Mouse (Mus musculus): ENCODE data around the gene Hoxc11.

Gene Hoxc11

DNA sequence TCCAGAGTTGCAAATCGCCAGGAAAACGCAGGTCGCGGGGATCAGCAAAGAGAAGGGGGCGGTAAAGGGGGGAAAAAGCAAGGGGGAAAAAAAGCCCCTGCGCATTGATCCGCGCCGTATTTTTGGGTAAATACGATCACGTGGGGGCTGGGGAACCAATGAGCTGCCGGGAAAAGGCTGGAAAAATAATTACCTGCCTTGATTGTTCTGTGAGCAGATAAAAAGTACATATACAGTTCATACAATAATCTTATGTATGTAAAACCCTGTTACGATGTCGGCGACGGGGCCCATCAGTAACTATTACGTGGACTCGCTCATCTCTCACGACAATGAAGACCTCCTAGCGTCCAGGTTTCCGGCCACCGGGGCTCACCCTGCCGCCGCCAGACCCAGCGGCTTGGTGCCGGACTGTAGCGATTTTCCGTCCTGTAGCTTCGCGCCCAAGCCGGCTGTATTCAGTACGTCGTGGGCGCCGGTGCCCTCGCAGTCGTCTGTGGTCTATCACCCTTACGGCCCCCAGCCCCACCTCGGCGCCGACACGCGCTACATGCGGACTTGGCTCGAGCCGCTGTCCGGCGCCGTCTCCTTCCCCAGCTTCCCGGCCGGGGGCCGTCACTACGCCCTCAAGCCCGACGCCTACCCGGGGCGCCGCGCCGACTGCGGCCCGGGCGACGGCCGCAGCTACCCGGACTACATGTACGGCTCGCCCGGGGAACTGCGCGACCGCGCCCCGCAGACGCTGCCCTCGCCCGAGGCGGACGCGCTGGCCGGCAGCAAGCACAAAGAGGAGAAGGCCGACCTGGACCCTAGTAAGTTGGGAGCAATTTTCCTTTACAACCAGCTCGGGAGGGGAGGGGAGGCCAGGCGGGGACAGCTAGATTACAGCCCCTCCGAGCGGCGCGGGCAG lies 27.4 kb downstream of the Hoxc11 start:
- DNase-seq (ENCODE audit: low spot score in 2 of 2) = no peak

DNA sequence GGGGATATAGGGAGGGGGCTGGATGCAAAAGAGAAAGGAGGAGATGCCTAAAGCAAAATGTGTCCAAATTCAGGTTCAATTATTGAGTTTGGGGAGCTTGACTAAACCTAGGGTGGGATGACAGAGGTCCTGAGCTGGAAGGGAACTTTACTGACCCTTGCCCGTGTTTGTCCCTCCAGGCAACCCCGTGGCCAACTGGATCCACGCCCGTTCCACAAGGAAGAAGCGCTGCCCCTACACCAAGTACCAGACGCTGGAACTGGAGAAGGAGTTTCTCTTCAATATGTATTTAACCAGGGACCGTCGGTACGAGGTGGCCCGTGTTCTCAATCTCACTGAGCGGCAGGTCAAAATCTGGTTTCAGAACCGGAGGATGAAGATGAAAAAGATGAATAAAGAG lies 29.5 kb downstream of the Hoxc11 start:
- no peak for DNase-seq (ENCODE audit: low spot score in 2 of 2)

DNA sequence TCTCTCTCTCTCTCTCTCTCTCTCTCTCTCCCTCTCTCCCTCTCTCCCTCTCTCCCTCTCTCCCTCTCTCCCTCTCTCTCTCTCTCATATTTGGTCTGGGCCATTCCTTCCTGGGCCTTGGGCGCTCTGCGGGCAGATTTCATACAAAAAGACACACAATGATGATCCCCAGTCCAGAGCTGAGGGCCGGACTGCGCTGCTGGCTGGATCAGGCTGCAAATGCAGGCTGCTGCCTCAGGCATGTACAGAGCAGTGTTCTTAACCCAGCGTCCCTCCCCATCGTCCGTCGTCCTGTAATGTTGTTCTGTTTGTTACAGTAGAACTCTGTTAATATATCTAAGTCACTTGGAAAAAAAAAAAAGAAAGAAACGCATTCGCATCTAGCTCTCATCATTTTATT lies 30.3 kb downstream of the Hoxc11 start:
- DNase-seq (ENCODE audit: low spot score in 2 of 2) = no peak

DNA sequence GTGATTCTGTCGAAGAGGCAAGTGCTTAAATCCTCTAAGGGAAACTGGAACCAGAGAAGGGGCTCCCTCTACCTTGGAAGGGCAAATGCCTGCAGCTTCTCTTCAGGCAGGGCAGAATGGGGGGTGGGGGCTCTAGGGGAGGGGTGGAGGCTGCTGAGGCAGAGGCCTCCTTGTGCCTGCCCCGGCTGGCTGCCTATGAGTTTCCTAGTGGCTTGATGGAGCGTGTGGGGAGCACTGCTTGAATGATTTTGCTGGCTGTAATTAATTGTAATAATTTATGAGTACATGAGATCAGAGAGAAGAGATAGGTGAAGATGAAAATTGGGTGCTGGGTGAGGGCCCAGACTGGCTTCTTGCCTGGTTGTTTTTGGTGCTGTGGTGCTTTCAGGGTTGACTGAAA lies 30.7 kb downstream of the Hoxc11 start:
- no peak for DNase-seq (ENCODE audit: low spot score in 2 of 2)

DNA sequence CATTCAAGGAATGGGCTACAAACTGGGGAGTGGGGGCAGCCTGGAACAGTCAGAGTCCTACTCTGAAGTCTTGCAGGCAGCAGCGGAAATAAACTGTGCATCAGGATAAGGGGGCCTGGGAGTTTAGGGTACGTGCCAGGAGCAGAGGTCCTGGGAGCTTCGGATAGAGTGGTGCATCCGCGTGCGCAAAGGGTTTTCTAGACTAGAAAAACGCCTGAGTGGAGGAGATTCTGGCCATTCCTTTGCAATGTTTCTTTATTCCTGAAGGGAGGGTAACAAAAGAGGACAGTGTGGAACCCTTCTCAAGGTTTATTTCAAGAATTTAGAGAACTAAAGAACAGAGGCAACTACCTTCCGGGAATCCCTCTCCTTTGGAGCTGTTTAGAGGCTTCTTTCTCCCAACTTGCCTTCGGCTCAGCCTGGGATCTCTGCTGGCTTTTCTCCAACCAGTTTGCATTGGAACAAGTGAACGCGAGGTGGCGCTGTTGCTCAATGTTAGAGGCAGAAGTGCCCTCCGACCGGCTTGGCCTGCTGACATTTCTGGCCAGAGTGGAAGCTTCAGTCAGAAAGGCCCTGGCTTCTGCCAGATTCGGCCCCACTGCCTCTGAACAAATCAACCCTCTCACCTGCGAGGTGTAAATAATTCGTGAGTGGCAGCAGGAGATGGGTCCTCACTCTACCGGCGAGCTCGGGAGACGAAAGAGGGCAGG lies 33.1 kb downstream of the Hoxc11 start:
- DNase-seq (ENCODE audit: low spot score in 2 of 2) = peak; percentile 70 to 90

DNA sequence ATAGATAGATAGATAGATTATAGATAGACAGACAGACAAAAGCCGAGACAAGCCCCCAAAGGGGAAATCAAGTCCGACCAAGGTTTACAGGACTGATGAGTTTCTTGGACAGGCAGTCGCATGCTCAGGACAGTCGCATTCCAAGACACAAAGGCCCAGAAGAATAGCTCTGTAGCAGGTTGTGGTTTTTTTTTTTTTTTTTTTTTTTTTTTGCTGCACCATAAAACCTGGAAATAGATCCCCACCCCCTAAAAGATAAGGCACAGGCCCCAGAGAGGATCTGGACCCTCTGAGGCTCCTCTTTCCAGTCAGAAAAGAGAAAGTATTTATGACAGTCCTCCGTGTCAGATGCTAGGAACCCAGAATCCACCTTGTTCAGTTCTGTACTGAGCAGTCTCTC lies 33.9 kb downstream of the Hoxc11 start:
- no peak for DNase-seq (ENCODE audit: low spot score in 2 of 2)

DNA sequence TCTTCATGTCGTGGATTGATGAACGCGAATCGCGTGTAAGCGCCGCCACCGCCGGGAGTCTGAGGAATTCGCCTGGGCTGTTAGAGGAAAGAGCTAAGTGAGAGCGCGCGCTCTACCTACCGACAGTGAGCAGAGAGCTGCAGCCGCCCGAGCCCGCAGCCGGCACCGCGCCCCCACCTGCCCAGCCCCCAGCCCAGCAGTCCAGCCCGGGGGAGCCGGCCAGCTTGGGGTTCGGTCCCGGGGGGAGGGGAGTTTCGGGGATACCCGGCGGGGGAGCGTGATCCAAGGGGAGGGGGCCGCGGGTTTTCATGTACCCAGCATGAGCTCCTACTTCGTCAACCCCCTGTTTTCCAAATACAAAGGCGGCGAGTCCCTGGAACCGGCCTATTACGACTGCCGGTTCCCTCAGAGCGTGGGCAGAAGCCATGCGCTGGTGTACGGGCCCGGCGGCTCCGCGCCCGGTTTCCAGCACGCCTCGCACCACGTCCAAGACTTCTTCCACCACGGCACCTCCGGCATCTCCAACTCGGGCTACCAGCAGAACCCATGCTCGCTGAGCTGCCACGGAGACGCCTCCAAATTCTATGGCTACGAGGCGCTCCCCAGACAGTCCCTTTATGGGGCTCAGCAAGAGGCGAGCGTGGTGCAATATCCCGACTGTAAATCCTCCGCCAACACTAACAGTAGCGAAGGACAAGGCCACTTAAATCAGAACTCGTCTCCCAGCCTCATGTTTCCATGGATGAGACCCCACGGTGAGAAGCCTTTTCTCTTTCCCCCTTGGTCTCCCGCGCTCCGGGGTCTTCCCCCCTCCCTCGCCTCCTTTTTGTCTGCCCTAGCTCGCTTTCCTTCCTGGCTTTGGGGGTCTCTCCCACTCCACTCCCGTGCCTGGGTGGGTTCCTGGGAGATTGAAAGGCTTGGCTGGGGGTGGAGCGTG lies 36.5 kb downstream of the Hoxc11 start, which contains the start of gene Hoxc8:
Gene Hoxc8 (plus strand): TSS at position 147 of the 937 bp plus-strand sequence.
- DNase-seq (ENCODE audit: low spot score in 2 of 2) = no peak

DNA sequence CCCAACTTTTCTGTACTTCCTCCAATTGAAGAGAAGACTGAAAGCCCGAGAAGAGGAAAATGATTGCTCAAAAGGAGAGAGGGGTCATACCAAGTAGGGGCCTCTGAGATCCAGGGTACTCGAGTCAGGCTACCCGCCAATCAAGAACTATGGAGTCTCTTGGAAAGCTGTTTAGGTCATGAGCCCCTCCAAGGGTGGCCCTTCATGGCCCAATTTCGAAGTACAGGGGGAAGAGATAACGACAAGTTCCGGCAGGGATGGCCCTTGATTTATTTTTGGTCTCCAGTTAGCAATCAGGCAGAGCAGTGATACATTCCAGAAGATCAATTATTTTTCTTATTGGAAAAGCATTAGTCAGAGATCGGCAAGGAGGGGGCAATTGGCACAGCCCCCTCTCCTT lies 37.6 kb downstream of the Hoxc11 start:
- no peak for DNase-seq (ENCODE audit: low spot score in 2 of 2)

DNA sequence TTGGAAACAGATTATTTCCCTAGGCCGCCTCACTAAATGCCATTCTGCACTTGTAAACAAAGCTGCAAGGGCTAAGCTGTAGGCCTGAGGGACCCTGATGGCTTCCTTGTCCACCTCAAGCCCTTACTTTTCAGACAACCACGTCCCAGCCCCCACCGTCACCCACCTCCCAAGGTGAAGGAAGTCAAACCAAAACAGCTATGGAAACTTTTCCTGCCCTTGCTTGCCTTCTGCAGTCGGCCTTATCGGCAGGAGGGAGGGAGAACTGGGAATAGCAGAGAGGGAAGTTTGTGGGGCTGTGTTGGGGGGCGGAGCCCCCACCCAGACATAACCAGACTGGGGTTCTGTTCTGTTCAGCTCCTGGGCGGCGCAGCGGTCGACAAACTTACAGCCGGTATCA lies 38.0 kb downstream of the Hoxc11 start:
- no peak for DNase-seq (ENCODE audit: low spot score in 2 of 2)

DNA sequence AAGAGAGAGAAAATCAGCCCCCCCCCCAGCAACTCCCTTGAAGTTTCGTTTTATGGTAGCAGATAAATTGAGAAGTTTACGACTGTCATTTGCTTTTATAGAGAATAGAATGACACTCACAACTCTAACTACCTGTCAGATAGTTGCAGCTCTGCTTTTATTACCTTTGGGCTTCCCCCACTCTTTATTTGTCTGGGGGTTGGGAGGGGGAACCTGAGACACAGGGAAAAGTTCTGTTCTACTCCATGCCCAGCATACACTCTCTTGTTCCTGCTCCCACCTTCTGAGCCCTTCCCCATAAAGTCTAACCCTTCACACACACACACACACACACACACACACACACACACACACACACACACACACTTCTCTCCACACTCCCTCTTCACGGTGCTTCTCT lies 38.6 kb downstream of the Hoxc11 start:
- no peak for DNase-seq (ENCODE audit: low spot score in 2 of 2)

DNA sequence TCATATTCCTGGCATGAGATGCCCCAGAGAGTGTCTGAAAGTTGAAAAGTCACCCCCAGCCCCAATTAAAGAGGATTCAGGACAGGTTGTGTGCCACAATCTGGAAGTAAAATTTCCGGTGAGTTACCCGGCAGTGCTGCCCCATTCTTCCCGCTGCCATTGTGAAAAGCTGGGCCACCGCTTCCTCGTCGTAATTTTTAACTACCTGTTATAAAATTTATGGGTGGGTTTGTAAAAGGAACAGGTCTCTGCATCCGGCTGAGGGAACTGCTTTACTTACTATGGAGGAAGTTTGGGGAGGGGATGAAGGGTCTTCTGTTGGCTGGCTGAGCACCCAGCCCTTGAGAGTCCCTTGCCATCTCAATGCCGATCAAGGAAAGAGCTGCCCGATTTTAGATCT lies 42.3 kb downstream of the Hoxc11 start:
- no peak for DNase-seq (ENCODE audit: low spot score in 2 of 2)

DNA sequence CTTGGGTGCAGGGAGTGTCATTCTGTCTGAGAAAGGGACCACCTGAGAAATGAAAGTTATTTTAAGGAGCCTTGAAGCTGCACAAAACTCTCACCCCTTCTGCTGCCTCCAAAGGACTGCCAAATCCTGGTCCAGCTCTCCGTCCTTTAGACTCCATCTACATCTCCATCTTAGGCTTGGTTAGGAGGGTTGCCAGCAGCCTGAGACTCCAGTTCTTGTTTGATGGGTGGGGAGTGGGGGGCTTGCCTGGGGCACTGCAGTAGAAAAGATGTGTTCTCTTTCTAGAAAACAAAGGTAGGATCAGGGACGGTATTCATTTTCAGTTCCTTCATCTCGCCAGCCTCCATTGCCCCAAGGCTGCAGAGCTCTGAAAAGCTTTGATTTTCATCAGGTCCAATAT lies 43.2 kb downstream of the Hoxc11 start:
- no peak for DNase-seq (ENCODE audit: low spot score in 2 of 2)

DNA sequence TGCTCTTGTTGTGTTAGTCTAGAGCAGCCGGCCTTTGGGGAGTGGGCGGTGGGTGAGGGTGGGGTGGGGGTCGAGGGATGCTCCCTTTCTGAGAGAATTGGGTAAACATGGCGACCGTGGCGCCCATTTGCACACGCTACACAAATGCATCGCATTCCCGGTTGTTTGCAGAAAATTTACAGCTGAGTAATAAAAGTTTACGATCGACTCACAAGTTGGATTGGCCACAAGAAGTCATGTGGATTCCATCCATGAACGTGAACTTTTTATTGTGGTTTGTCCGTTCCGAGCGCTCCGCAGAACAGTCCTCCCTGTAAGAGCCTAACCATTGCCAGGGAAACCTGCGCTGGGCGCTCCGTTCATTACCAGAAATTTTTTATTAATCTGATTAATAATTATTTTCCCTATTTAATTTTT lies 43.7 kb downstream of the Hoxc11 start, which contains the start of gene Hoxc6:
Gene Hoxc6 (plus strand): TSS at position 319 of the 417 bp plus-strand sequence.
- DNase-seq (ENCODE audit: low spot score in 2 of 2) = no peak

DNA sequence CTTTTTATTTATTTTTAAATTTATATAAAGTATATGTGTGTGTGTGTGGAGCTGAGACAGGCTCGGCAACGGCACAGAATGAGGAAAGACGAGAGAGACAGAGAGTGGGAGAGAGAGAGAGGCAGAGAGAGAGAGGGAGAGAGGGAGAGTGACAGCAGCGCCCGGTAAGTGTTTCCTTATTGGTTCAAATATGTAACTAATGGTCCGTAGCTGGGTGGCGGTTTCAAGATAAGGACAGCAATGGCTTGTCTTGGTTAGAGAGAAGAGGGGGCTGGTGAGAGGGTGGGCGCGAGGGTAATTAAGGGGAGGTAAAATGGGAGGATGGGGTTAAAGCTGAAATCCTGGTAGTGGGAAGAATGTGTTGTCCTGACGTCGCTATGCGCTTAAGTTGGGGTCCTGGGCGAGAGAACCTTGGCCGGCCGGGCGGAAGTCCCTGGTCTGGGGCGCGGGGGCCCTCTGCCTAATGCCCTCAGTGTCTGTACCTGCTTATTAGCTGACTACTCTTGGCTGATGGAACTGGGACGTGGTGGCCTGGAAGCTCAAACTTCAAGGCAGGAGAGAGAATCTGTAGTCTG lies 44.5 kb downstream of the Hoxc11 start:
- DNase-seq (ENCODE audit: low spot score in 2 of 2) = no peak

DNA sequence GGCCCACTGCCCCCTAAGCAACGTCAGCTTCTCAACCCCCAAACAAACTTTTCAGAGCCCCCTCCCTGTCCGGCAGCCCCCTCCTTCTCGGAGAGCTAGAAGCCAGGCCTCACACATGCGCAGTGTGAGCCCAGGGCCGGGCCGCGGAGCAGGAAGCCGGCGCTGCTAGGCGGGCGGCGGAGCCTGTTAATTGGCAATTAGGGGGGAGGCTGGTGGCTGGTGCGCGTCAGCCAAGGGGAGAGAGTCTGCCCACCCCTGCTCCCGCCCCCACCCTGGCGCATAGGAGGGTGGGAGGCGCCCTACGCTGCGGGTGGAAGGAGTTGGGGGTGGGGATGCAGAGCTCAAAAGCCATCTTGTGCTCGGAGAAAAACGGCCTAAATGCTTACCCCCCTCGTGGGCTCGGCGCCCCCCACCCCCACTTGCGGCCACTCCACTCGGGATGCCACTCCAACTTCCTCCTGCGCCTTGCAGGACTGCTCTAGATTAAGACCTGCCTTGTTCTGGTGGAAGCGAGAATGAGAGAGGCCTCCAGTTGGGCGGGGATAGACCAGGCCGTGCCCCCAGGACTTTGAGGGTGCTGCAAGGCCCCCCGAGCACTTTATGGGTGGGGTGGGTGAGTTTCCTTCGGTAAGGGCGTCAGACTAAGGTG lies 45.1 kb downstream of the Hoxc11 start:
- DNase-seq (ENCODE audit: low spot score in 2 of 2) = peak in 1 of 2 experiments; percentile 39

DNA sequence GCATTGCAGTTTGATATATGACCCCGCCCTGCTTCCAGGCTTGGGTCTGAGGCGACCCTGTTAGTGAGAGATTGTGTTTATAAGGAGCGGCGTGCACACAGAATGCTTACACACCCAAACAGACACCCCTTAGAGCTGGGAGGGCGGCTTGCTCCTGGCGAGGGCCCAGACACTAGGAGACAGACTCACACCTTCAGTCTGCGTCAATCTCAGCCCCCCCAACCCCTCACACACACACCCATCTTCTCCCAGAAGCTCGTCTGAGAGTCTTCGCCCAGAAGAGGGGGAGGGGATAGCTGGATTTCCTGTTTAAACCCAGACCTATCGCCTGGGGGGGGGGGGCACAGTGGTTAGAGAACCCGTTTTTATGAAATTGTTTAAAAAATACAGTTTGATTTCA lies 45.7 kb downstream of the Hoxc11 start:
- DNase-seq (ENCODE audit: low spot score in 2 of 2) = no peak

DNA sequence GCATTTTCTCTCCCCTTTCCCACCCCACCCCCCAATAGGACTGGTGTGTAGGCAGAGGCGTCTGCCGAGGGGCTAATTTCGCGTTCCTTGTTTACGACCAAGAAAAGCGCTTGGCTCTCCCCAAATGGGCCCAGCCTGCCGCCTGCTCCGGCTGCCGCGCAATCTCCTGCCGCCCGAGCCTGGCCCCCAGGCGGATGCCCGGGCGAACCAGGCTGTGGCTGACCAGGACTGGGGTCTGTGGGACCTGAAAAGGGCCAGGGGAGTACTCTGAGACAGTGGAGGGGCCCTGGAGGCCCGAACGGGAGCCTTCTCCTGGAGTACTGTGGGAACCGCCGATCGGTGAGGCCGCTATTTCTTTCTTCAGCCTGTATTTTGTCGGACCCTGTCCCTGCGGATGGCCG lies 46.3 kb downstream of the Hoxc11 start:
- DNase-seq (ENCODE audit: low spot score in 2 of 2) = no peak

DNA sequence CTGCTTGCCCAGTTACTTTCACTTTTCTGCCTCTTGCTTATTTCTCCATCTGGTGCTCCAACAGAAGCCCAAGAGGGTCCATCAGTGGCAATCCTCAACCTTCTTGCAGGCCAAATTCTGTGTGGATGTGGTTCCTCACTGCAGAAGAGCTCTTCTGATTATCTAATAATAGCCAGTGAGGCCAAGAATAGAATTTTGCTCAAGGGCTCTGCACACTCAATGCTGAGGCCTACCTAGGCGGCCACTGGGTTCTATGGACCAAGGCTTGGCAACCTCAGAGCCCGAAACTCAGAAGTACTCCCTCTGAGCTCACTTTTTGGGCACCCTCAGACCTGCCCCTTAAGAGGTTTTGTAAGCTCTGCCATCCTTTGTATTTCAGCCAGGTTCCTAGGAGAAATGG lies 47.1 kb downstream of the Hoxc11 start:
- DNase-seq (ENCODE audit: low spot score in 2 of 2) = no peak

DNA sequence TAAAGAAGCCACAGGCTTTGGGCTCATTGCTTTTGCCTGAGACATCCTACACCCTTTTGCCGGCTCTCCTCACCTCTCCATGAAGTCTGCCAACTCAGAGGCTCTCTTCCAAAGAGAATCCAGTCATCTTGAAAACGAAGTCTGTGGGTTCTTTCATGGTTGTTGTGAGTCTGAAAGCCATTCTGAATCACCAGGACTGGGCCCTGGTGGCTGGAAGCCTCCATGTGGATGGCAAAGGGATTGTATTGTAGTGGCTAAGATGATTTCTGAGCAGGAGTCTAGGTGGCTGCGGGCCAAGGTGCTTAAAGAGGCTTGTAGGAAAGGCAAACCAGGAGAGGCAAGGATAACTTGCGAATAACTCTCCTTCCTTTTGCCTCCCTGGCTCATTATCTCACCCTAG lies 47.9 kb downstream of the Hoxc11 start:
- no peak for DNase-seq (ENCODE audit: low spot score in 2 of 2)

DNA sequence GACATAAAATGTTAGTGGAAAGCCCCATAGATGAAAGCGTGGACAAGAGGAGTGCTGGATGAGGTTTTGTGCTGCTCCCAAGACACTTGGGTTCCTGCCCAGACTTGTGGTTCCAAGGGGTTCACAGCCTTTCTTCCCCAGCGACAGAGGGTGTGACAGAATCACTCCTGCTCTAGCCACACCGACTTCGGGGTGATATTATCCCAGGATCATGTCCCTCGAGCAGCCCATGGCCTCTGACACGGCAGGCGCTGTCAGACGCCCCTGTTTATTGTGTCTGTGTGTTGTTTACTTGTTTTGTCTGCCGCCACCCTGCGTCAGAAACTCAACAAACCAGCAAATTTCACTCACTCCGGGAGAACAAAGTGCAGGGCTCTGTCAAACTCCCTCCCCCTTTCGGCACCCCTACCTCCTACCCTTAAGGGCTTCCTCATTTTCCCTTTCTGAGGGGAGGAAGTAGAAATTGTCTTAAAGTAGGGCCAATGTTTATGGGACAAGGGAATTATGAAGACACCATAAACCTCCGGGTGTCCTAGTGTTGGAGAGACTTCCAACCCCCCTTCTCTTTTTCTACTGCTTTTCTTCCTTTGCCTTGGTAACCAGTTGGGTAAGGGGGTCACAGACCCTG lies 48.7 kb downstream of the Hoxc11 start:
- no peak for DNase-seq (ENCODE audit: low spot score in 2 of 2)

DNA sequence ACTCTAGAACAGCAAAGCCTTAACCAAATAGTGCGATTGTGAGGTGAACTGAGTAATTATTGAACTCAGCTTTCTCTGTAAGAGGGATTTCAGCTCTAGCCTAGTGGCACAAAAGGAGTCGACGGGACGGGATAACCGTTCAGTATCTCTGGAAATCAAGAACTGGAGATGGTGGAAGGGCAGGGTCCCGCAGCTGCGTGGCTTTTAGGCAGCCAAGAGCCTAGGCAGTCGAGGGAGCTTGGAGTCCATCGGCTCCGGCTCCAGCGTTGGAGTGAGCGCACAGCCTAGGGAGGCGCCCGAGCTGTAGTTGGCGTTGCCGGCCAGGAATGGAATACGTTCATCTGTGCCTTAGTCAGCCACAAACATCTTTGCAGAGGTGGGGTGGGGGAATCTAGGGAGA lies 51.1 kb downstream of the Hoxc11 start:
- no peak for DNase-seq (ENCODE audit: low spot score in 2 of 2)

Measured in spleen, postnatal 10 days (tissue).